In the genomic region with DNA sequence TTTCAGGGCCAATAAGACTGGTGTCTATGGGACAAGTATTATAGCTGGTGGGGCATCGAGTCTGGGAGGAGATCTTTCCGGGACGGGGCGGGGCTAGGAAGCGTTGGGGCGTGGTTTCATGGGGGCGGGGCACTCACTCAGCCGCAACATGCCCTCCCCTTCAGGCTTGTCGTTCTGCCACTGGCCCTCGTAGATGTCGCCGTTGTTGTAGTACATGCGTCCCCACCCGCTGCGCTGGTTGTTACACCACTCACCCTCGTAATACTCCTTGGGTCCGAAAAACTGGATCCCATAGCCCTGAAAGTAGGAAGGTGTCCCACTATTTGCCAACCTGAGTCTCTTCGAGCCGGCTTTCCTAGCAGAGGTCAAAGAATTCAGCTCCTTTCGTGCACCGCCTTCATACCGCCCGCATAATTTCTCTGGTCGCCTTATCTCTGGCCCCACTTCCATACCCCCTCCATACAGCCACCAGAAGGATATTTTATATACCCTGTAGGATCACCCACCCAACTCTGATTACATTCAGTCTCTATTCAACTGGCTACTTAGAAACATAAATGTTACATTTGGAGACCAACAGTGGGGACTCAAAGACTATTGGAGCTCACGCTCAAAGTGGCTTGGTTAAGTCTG, we compare ENCODE assay signal across 8 mouse cellular contexts. TPM values are rescaled to one million over a fixed set of nuclear protein-coding genes. Genes with fewer than 3 reads are reported as not detected.
DNase-seq lines count a peak whose midpoint lies in the region; ATAC-seq and TF ChIP-seq lines count a peak whose summit lies in the region.

No protein-coding gene starts in this region.

- no peak overlapping the region for H3K27ac ChIP-seq in hindbrain, embryonic 13.5 days
- H3K27ac ChIP-seq in midbrain, embryonic 16.5 days (ENCODE audit: low read length) = no peak overlapping the region
- no peak overlapping the region for H3K27ac ChIP-seq in testis, adult 2 months (ENCODE audit: control insufficient read depth, insufficient read depth, low read depth, low read length)

- H3K9me3 ChIP-seq in G1E (replicated peaks) = no peaks in the 10 kb centered on the region
- H3K9me3 ChIP-seq in hindbrain, embryonic 13.5 days = no peaks in the 10 kb centered on the region
- H3K9me3 ChIP-seq in midbrain, embryonic 16.5 days (replicated peaks; ENCODE audit: control insufficient read depth, low read length, poor library complexity, severe bottlenecking) = no peaks in the 10 kb centered on the region

- no peaks in the 10 kb centered on the region for H3K36me3 ChIP-seq in G1E (replicated peaks)
- H3K36me3 ChIP-seq in hindbrain, embryonic 13.5 days = no peaks in the 10 kb centered on the region
- H3K36me3 ChIP-seq in midbrain, embryonic 16.5 days (ENCODE audit: control insufficient read depth, insufficient read depth, low read length) = no peaks in the 10 kb centered on the region
- no peaks in the 10 kb centered on the region for H3K36me3 ChIP-seq in testis, adult 2 months (ENCODE audit: control insufficient read depth, insufficient read depth, low read length)

- no peak for TF ChIP-seq CTCF in G1E (IDR thresholded peaks at IDR 0.05; ENCODE audit: low read depth, low read length)
- TF ChIP-seq CTCF in testis, adult 2 months (IDR thresholded peaks at IDR 0.05; ENCODE audit: control insufficient read depth, insufficient read depth, insufficient replicate concordance, low read depth, low read length) = no peak

- peak overlapping the region; percentile 51 for H3K4me2 ChIP-seq in hindbrain, embryonic 13.5 days
- peak overlapping the region; percentile 37 for H3K4me2 ChIP-seq in midbrain, embryonic 16.5 days (ENCODE audit: low read length)

- H3K9ac ChIP-seq in hindbrain, embryonic 13.5 days = 0 out of 2 replicates have a peak overlapping the region, but pooled peaks have one; percentile 43
- H3K9ac ChIP-seq in midbrain, embryonic 16.5 days (ENCODE audit: low read depth, low read length) = no peak overlapping the region

- peak overlapping the region; percentile 61; the same call in 1 of the 2 replicates for H3K4me3 ChIP-seq in G1E (ENCODE audit: low read depth, low read length)
- peak overlapping the region; percentile 25 for H3K4me3 ChIP-seq in hindbrain, embryonic 13.5 days
- peak overlapping the region; percentile 12; the same call in 1 of the 2 replicates for H3K4me3 ChIP-seq in midbrain, embryonic 16.5 days (ENCODE audit: low read depth, low read length)
- peak overlapping the region; percentile 67 for H3K4me3 ChIP-seq in testis, adult 2 months (ENCODE audit: control insufficient read depth, low read depth, low read length)

- peak; percentile 67 for DNase-seq in G1E (ENCODE audit: low spot score)
- DNase-seq in brain, adult 2 months (ENCODE audit: low read depth, low spot score) = peak; percentile 35
- DNase-seq in gastrocnemius, adult 18-20 months (ENCODE audit: low spot score) = peak; percentile 87
- peak; percentile 92 for DNase-seq in liver
- no peak for DNase-seq in MN1 (ENCODE audit: low spot score)

- H3K27me3 ChIP-seq in G1E (ENCODE audit: insufficient read depth, low read length) = peaks cover 13% of the 10 kb centered on the region
- 0 out of 2 replicates have a peak, but pooled peaks cover 7% of the 10 kb centered on the region for H3K27me3 ChIP-seq in hindbrain, embryonic 13.5 days
- 0 out of 2 replicates have a peak, but pooled peaks cover 2% of the 10 kb centered on the region for H3K27me3 ChIP-seq in midbrain, embryonic 16.5 days (ENCODE audit: control insufficient read depth, insufficient read depth, low read depth, low read length)
- H3K27me3 ChIP-seq in testis, adult 2 months (ENCODE audit: control insufficient read depth, insufficient read depth, low read length) = no peaks in the 10 kb centered on the region

- 3% methylated on average over 25 of the region's 25 CpGs for WGBS in hindbrain, embryonic 13.5 days
- WGBS in midbrain, embryonic 16.5 days = 6% methylated on average over 25 of the region's 25 CpGs

- TF ChIP-seq POLR2A in testis, adult 2 months (IDR thresholded peaks at IDR 0.05; ENCODE audit: control insufficient read depth, low read depth, low read length) = peak; percentile 42; the same call in 1 of the 2 replicates

- peaks cover 27% of the 10 kb centered on the region for H3K4me1 ChIP-seq in G1E (ENCODE audit: insufficient read depth, low read depth, low read length)
- H3K4me1 ChIP-seq in hindbrain, embryonic 13.5 days (replicated peaks) = peaks cover 9% of the 10 kb centered on the region; the same call in 1 of the 2 replicates
- no peaks in the 10 kb centered on the region for H3K4me1 ChIP-seq in midbrain, embryonic 16.5 days (ENCODE audit: control insufficient read depth, insufficient read depth, low read length)
- H3K4me1 ChIP-seq in testis, adult 2 months (ENCODE audit: control insufficient read depth, insufficient read depth, low read length) = peaks cover 21% of the 10 kb centered on the region

- peak; percentile 8; the same call in 1 of the 2 replicates for ATAC-seq in G1E (ENCODE audit: extremely low read depth, insufficient number of reproducible peaks, low FRiP score, poor library complexity, severe bottlenecking)
- no peak for ATAC-seq in hindbrain, embryonic 13.5 days (ENCODE audit: low FRiP score)
- ATAC-seq in midbrain, embryonic 16.5 days = no peak

RNA-seq across cellular contexts. Expression of gene Morn3, which starts 7.6 kb away (rescaled TPM):
- total RNA-seq in G1E (2014; fragmentation: Nextera tagmentation) (not detected in 2 replicates), G1E (2017) (0.23 TPM in 1 of 2 replicates, not detected in the other)
- polyA plus RNA-seq in G1E (2012) = not detected in 2 replicates
- total RNA-seq in gastrocnemius, adult 18-20 months (2021) = not detected
- 0.65 and 1.5 TPM in 2 replicates for polyA plus RNA-seq in hindbrain, embryonic 13.5 days (2015; fragmentation: Nextera tagmentation; extraction: Ambion mirVana)
- 0.62 and 1.7 TPM in 2 replicates for polyA plus RNA-seq in midbrain, embryonic 16.5 days (2015; fragmentation: Nextera tagmentation; extraction: Ambion mirVana)
- polyA plus RNA-seq in testis, adult 2 months (2012; rRNA removed) = 272 and 285 TPM in 2 replicates

RNA-seq across cellular contexts. Expression of gene Orai1, which starts 24.4 kb away (rescaled TPM):
- total RNA-seq in G1E (2014; fragmentation: Nextera tagmentation) (16.0 and 18.8 TPM in 2 replicates), G1E (2017) (7.1 and 10.2 TPM in 2 replicates)
- 16.4 and 18.1 TPM in 2 replicates for polyA plus RNA-seq in G1E (2012)
- 10 to 100 TPM; 31.9 to 33.4 TPM for total RNA-seq in gastrocnemius, adult 18-20 months (2021)
- polyA plus RNA-seq in hindbrain, embryonic 13.5 days (2015; fragmentation: Nextera tagmentation; extraction: Ambion mirVana) = 11.8 and 12.3 TPM in 2 replicates
- 9.3 and 10.7 TPM in 2 replicates for polyA plus RNA-seq in midbrain, embryonic 16.5 days (2015; fragmentation: Nextera tagmentation; extraction: Ambion mirVana)
- 68.0 and 71.3 TPM in 2 replicates for polyA plus RNA-seq in testis, adult 2 months (2012; rRNA removed)

RNA-seq across cellular contexts. Expression of gene Tmem120b, which starts 29.0 kb away (rescaled TPM):
- 2.3 TPM in 1 of 2 replicates, not detected in the other for total RNA-seq in G1E (2014; fragmentation: Nextera tagmentation)
- 0.93 and 1.3 TPM in 2 replicates for total RNA-seq in G1E (2017)
- polyA plus RNA-seq in G1E (2012) = 0.53 and 0.59 TPM in 2 replicates
- total RNA-seq in gastrocnemius, adult 18-20 months (2021) = 10 to 100 TPM; 16.8 to 19.6 TPM
- polyA plus RNA-seq in hindbrain, embryonic 13.5 days (2015; fragmentation: Nextera tagmentation; extraction: Ambion mirVana) = 18.0 and 18.6 TPM in 2 replicates
- polyA plus RNA-seq in midbrain, embryonic 16.5 days (2015; fragmentation: Nextera tagmentation; extraction: Ambion mirVana) = 16.9 and 18.7 TPM in 2 replicates
- polyA plus RNA-seq in testis, adult 2 months (2012; rRNA removed) = 0.94 and 1.2 TPM in 2 replicates

RNA-seq across cellular contexts. Expression of gene Kdm2b, which starts 49.6 kb away (rescaled TPM):
- total RNA-seq in G1E (2014; fragmentation: Nextera tagmentation) (33.5 and 38.4 TPM in 2 replicates), G1E (2017) (14.3 and 17.5 TPM in 2 replicates)
- 27.0 and 29.0 TPM in 2 replicates for polyA plus RNA-seq in G1E (2012)
- 10 to 100 TPM; 13.1 to 17.1 TPM for total RNA-seq in gastrocnemius, adult 18-20 months (2021)
- 101 and 104 TPM in 2 replicates for polyA plus RNA-seq in hindbrain, embryonic 13.5 days (2015; fragmentation: Nextera tagmentation; extraction: Ambion mirVana)
- polyA plus RNA-seq in midbrain, embryonic 16.5 days (2015; fragmentation: Nextera tagmentation; extraction: Ambion mirVana) = 117 and 123 TPM in 2 replicates
- 48.7 and 50.9 TPM in 2 replicates for polyA plus RNA-seq in testis, adult 2 months (2012; rRNA removed)

Comparison
In these comparisons a context has a peak if more than half of its experiments do, and no peak if none do; other contexts are left out.
1. H3K4me3 ChIP-seq: peak in every context shown above with its lines; median percentile 67 in testis, adult 2 months; 61 in G1E; 25 in hindbrain, embryonic 13.5 days; 12 in midbrain, embryonic 16.5 days.
2. RNA of gene Morn3, which starts 7.6 kb away (polyA plus RNA-seq): 272 to 285 TPM in testis, adult 2 months; 0.62 to 1.7 TPM in midbrain, embryonic 16.5 days, 0.65 to 1.5 TPM in hindbrain, embryonic 13.5 days and not detected in G1E; every median in the first group is over 100 times any median in the second.